Mouse (Mus musculus): ENCODE data around the gene Mb. TPM values are rescaled to one million over a fixed set of nuclear protein-coding genes. Genes with fewer than 3 reads are reported as not detected.
A peak's percentile ranks its signal among the peaks of the same experiment; 100 is the strongest.

Mb gene
- polyA plus RNA-seq, 1 experiment from 2014 or later: 977 TPM

DNA sequence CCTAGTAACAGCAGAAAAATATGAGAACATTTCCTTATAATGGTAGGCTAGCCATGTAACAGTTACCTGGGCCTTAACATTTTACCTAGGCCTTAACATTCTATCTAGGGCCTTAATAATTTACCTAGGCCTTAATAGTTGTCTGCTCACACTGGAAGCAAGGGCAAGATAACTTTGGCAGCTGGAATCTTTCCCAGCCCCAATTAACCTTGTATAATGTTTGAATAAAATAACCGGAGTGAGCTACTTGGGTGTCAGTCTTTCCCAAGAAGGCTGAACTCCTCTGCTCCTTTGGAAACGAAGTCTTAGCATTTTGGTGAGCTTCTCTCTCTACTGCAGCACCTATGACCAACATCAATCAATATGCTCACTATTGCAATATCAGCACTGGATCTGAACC, 52.4 kb downstream of the Mb start:
- 70% methylated on average over 2 of the region's 2 CpGs for WGBS
- Histone ChIP-seq H3K4me3 (ENCODE audit: low read length) (no peak overlapping the region), H3K9me3 (replicated peaks; ENCODE audit: control insufficient read depth, low read length) (no peaks in the 10 kb centered on the region), H3K27me3 (ENCODE audit: control insufficient read depth, insufficient read depth, low read length) (no peaks in the 10 kb centered on the region), H3K36me3 (ENCODE audit: control insufficient read depth, insufficient read depth) (no peaks in the 10 kb centered on the region), H3K27ac (ENCODE audit: low read length) (peak overlapping the region; percentile 74), H3K4me1 (ENCODE audit: control insufficient read depth, insufficient read depth, low read length) (peaks cover 12% of the 10 kb centered on the region), H3K9ac (ENCODE audit: low read length) (peak overlapping the region; percentile 53), H3K4me2 (ENCODE audit: low read depth, low read length) (0 out of 2 replicates have a peak overlapping the region, but pooled peaks have one; percentile 55)
- ATAC-seq (replicated peaks; ENCODE audit: extremely low read depth, insufficient read depth, low FRiP score): no peak

DNA sequence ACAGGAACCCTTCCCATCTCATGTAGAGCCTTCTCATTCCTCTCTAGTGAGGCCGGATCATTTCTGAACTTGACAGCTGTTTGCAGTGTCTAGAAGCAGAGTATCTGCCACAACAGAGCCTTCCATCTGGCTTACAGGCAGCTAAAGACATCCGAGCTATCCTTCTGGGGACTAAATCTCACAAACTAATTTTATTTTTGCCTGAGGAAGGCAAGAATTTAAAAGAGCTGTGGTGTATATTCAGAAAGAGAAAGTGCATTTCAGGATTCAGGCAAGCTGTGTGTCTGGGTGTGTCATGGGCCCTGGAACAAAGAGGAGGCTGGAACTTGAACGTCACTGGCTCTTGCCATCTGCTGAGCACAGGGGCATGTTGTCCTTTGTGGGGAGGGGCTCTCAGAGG, 56.1 kb downstream of the Mb start:
- Histone ChIP-seq H3K27me3 (ENCODE audit: control insufficient read depth, insufficient read depth, low read length) (no peaks in the 10 kb centered on the region), H3K4me2 (ENCODE audit: low read depth, low read length) (no peak overlapping the region), H3K36me3 (ENCODE audit: control insufficient read depth, insufficient read depth) (no peaks in the 10 kb centered on the region), H3K9me3 (replicated peaks; ENCODE audit: control insufficient read depth, low read length) (no peaks in the 10 kb centered on the region), H3K9ac (ENCODE audit: low read length) (no peak overlapping the region), H3K27ac (ENCODE audit: low read length) (no peak overlapping the region), H3K4me1 (ENCODE audit: control insufficient read depth, insufficient read depth, low read length) (peaks cover 13% of the 10 kb centered on the region), H3K4me3 (ENCODE audit: low read length) (no peak overlapping the region)
- no peak for ATAC-seq (replicated peaks; ENCODE audit: extremely low read depth, insufficient read depth, low FRiP score)
- 74% methylated on average over 3 of the region's 3 CpGs for WGBS

DNA sequence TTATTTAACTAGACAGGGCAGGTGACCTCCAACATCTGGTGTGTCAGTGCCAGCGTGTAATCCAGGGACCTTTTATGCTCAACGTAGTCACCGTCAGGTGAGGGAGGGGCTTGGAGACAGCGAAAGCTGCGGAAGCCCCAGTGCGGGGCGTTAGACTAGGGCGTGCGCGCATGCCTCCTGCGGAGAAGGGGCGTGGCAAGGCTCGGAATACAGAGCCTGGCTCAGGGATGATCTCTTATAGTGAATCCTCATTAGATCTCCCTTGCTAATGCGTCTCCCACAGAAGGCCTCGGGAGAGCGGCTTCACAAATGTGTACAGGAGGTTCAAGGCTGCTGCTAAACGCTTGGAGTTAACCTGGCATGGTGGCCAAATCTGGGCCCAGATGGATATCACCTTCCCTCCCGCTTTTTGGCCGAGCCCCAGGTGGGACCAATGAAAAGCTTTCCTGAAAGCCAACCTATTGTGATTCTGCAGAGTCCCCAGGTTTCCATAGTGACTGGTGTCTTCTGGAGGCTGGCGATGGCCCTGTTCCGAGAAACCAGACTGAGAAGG, 62.9 kb downstream of the Mb start:
- peak; percentile 49 for ATAC-seq (replicated peaks; ENCODE audit: extremely low read depth, insufficient read depth, low FRiP score)
- Histone ChIP-seq H3K4me3 (ENCODE audit: low read length) (peak overlapping the region; percentile 59), H3K27ac (ENCODE audit: low read length) (no peak overlapping the region), H3K4me2 (ENCODE audit: low read depth, low read length) (peak overlapping the region; percentile 73), H3K27me3 (ENCODE audit: control insufficient read depth, insufficient read depth, low read length) (no peaks in the 10 kb centered on the region), H3K9ac (ENCODE audit: low read length) (peak overlapping the region; percentile 70), H3K4me1 (ENCODE audit: control insufficient read depth, insufficient read depth, low read length) (peaks cover 6% of the 10 kb centered on the region; the same call in 1 of the 2 replicates), H3K36me3 (ENCODE audit: control insufficient read depth, insufficient read depth) (no peaks in the 10 kb centered on the region), H3K9me3 (replicated peaks; ENCODE audit: control insufficient read depth, low read length) (peaks cover 9% of the 10 kb centered on the region)
- 16% methylated on average over 21 of the region's 21 CpGs for WGBS

DNA sequence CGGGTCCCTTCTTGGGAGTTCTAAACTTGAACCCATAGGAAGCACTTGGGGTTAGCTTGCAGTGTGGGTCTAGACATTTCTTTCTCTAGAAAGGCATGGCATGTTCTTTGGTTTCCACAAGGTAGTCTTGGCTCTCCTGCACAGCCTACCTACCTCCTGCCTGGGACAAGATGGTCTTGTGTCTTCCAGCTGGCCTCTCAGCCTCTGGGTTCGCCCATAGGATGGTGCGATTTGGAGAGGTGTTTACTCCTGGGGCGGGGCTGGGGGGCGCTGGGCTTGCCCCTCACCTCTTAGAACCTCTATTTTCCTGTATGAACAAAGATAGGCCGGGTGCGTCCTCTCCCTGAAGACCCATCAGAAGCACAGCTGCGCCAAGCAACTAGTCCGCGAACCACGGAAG, 63.3 kb downstream of the Mb start:
- Histone ChIP-seq H3K4me1 (ENCODE audit: control insufficient read depth, insufficient read depth, low read length) (peaks cover 6% of the 10 kb centered on the region; the same call in 1 of the 2 replicates), H3K9ac (ENCODE audit: low read length) (peak overlapping the region; percentile 70), H3K36me3 (ENCODE audit: control insufficient read depth, insufficient read depth) (no peaks in the 10 kb centered on the region), H3K9me3 (replicated peaks; ENCODE audit: control insufficient read depth, low read length) (peaks cover 9% of the 10 kb centered on the region), H3K27me3 (ENCODE audit: control insufficient read depth, insufficient read depth, low read length) (no peaks in the 10 kb centered on the region), H3K4me3 (ENCODE audit: low read length) (peak overlapping the region; percentile 59), H3K4me2 (ENCODE audit: low read depth, low read length) (peak overlapping the region; percentile 73), H3K27ac (ENCODE audit: low read length) (no peak overlapping the region)
- 16% methylated on average over 11 of the region's 11 CpGs for whole genome bisulfite sequencing
- 0 out of 2 replicates have a peak, but pooled peaks have one; percentile 10 for ATAC-seq (replicated peaks; ENCODE audit: extremely low read depth, insufficient read depth, low FRiP score)

DNA sequence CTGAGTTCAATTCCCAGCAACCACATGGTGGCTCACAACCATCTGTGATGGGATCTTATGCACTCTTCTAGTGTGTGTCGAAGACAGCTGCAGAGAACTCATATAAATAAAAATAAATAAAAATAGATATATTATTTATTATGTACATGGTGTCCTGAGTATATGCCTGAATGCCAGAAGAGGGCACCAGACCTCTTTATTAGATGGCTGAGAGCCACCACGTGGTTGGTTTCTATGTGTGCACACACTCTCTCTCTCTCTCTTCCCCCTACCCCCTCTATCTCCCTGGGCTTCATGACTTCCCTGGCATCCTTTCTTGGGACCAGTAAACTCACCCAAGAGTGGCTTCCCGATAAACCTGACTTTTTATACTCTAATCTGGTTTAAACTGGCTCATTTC, 67.7 kb downstream of the Mb start:
- Histone ChIP-seq H3K4me3 (ENCODE audit: low read length) (no peak overlapping the region), H3K36me3 (ENCODE audit: control insufficient read depth, insufficient read depth) (no peaks in the 10 kb centered on the region), H3K27ac (ENCODE audit: low read length) (no peak overlapping the region), H3K9me3 (replicated peaks; ENCODE audit: control insufficient read depth, low read length) (peaks cover 9% of the 10 kb centered on the region), H3K4me2 (ENCODE audit: low read depth, low read length) (no peak overlapping the region), H3K27me3 (ENCODE audit: control insufficient read depth, insufficient read depth, low read length) (no peaks in the 10 kb centered on the region), H3K9ac (ENCODE audit: low read length) (no peak overlapping the region), H3K4me1 (ENCODE audit: control insufficient read depth, insufficient read depth, low read length) (peaks cover 6% of the 10 kb centered on the region; the same call in 1 of the 2 replicates)
- 49% methylated on average over 3 of the region's 3 CpGs for WGBS
- no peak; the same call in 1 of the 2 replicates for ATAC-seq (replicated peaks; ENCODE audit: extremely low read depth, insufficient read depth, low FRiP score)

DNA sequence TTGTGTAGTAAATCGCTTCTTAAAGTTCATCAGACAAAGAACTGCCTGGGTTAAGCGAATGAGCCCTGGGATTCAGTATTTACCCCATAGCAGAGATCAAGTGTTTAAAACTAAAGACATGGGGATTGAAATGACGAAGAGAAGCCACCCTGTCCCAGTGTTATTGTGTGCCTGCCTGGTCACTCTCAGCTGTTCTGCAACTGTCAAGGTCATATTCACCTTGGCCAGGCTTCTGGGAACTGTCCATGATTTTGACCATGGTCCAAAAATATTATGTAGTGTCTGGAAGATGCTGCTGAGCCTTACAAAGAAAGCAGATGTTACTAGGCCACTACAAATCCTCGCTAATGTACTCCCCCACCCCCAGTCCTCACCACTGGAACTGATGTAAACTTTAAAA, 70.7 kb downstream of the Mb start:
- no peaks in the 10 kb centered on the region for H3K36me3 ChIP-seq (ENCODE audit: control insufficient read depth, insufficient read depth)
- no peak for ATAC-seq (replicated peaks; ENCODE audit: extremely low read depth, insufficient read depth, low FRiP score)
- H3K4me3 ChIP-seq (ENCODE audit: low read length): no peak overlapping the region
- no peaks in the 10 kb centered on the region for H3K27me3 ChIP-seq (ENCODE audit: control insufficient read depth, insufficient read depth, low read length)
- peaks cover 7% of the 10 kb centered on the region for H3K9me3 ChIP-seq (replicated peaks; ENCODE audit: control insufficient read depth, low read length)
- no peak overlapping the region for H3K27ac ChIP-seq (ENCODE audit: low read length)
- peaks cover 4% of the 10 kb centered on the region; the same call in 1 of the 2 replicates for H3K4me1 ChIP-seq (ENCODE audit: control insufficient read depth, insufficient read depth, low read length)
- no peak overlapping the region for H3K9ac ChIP-seq (ENCODE audit: low read length)
- WGBS: 75% methylated on average over 4 of the region's 4 CpGs
- H3K4me2 ChIP-seq (ENCODE audit: low read depth, low read length): no peak overlapping the region

DNA sequence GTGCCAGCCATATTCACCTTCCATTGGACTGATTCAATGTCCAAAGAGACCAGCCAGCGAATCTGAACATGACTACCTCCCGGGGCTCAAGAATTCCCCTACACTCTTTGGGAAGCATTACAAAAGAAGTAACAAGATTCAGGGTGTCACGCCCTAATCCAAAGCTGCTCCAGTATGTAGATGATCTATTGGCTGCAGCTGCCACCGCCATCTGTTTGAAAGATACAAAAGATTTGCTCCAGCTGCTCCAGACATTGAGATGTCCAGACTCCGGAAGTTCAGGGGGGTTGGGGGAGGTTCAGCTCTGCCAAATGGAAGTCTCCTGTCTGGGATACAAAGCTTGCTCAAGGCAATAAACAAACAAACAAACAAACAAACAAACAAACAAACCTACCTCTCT, 73.9 kb downstream of the Mb start:
- Histone ChIP-seq H3K4me3 (ENCODE audit: low read length) (no peak overlapping the region), H3K9me3 (replicated peaks; ENCODE audit: control insufficient read depth, low read length) (no peaks in the 10 kb centered on the region), H3K4me2 (ENCODE audit: low read depth, low read length) (no peak overlapping the region), H3K36me3 (ENCODE audit: control insufficient read depth, insufficient read depth) (no peaks in the 10 kb centered on the region), H3K27me3 (ENCODE audit: control insufficient read depth, insufficient read depth, low read length) (no peaks in the 10 kb centered on the region), H3K9ac (ENCODE audit: low read length) (no peak overlapping the region), H3K4me1 (ENCODE audit: control insufficient read depth, insufficient read depth, low read length) (peaks cover 9% of the 10 kb centered on the region), H3K27ac (ENCODE audit: low read length) (no peak overlapping the region)
- WGBS: 71% methylated on average over 5 of the region's 5 CpGs
- no peak for ATAC-seq (replicated peaks; ENCODE audit: extremely low read depth, insufficient read depth, low FRiP score)

DNA sequence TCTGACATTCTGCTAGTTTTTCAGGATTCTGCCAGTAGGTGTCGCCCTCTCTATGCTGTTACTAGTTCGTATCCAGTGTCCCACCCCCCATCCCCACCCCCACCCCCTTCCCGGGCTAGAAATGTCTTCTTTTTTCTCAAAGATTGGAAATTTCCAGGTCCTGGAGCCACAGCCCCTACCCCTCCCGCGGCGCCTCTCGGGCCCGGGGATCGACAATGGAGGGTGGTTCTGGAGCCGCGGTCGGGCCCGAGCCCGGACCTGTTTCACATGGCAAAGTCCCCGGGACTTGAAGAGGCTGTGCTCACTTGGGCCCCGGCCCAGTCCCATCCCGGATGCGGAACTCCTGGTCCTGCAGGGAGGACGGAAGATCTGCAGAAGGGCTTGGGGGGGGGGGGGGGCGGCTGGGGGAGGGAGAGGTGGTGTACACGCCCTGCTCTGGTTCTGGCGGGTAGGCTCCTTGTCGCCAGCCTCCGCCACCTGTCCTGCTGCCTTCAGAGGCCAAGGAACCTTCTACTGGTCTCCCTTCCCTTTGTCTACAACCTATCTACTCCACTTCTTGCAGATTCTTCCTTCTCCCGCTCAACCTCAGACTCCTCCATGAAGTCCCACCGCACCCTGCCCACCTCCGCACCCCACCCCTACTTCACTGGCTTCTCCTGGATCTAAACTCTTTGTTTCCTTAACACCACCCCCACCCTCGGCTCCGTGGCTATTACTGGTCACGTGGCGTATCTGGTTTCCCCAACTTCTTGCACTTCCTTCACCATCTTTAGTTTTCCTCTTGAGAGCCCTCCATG, 76.4 kb downstream of the Mb start:
- peak overlapping the region; percentile 85 for H3K27ac ChIP-seq (ENCODE audit: low read length)
- peak overlapping the region; percentile 90 for H3K9ac ChIP-seq (ENCODE audit: low read length)
- 5% methylated on average over 30 of the region's 31 CpGs for WGBS
- peaks cover 5% of the 10 kb centered on the region for H3K4me1 ChIP-seq (ENCODE audit: control insufficient read depth, insufficient read depth, low read length)
- peak; percentile 87 for ATAC-seq (replicated peaks; ENCODE audit: extremely low read depth, insufficient read depth, low FRiP score)
- H3K4me3 ChIP-seq (ENCODE audit: low read length): peak overlapping the region; percentile 77
- peak overlapping the region; percentile 91 for H3K4me2 ChIP-seq (ENCODE audit: low read depth, low read length)
- no peaks in the 10 kb centered on the region for H3K36me3 ChIP-seq (ENCODE audit: control insufficient read depth, insufficient read depth)
- H3K27me3 ChIP-seq (ENCODE audit: control insufficient read depth, insufficient read depth, low read length): no peaks in the 10 kb centered on the region
- no peaks in the 10 kb centered on the region for H3K9me3 ChIP-seq (replicated peaks; ENCODE audit: control insufficient read depth, low read length)

DNA sequence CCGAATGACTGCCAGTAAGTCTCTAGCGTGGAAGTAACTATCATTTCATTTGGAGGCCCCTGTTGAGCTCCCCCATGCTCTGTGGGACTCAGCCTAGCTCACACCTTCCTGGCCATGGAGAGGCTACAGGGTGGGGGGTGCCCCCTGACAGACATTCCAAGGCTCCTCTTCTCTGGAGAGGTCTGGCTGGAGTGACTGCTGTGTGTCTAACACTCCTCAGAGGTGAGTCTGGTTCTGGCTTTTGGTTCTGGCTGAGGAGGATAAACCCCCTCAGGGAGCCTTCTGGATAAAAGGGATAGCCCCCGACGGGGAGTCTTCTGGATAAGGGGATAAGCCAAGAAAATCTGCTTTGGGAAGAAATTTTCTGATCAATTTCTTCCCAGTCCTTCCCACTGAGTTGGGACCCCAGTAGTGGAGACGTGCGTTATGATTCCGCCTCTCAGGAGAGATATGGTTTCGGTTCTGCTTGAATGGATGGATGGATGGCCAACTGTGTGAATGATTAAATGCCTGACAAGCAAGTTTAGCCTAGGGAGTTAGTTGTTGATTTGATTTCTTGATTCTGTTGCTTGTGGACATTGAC, 77.1 kb downstream of the Mb start:
- no peak for ATAC-seq (replicated peaks; ENCODE audit: extremely low read depth, insufficient read depth, low FRiP score)

More for the DNA sequence above, 77.1 kb downstream of the Mb start:
- H3K36me3 ChIP-seq (ENCODE audit: control insufficient read depth, insufficient read depth): no peaks in the 10 kb centered on the region
- H3K9ac ChIP-seq (ENCODE audit: low read length): peak overlapping the region; percentile 29
- H3K4me2 ChIP-seq (ENCODE audit: low read depth, low read length): peak overlapping the region; percentile 91; the same call in 1 of the 2 replicates
- peak overlapping the region; percentile 77 for H3K4me3 ChIP-seq (ENCODE audit: low read length)
- WGBS: 23% methylated on average over 8 of the region's 8 CpGs
- H3K27ac ChIP-seq (ENCODE audit: low read length): no peak overlapping the region; the same call in 1 of the 2 replicates
- H3K4me1 ChIP-seq (ENCODE audit: control insufficient read depth, insufficient read depth, low read length): peaks cover 5% of the 10 kb centered on the region
- no peaks in the 10 kb centered on the region for H3K9me3 ChIP-seq (replicated peaks; ENCODE audit: control insufficient read depth, low read length)
- H3K27me3 ChIP-seq (ENCODE audit: control insufficient read depth, insufficient read depth, low read length): no peaks in the 10 kb centered on the region
